Mouse (Mus musculus) CH12.LX (cell line): ENCODE measurements around the gene Rab4a. TPM values are rescaled to one million over a fixed set of nuclear protein-coding genes. Genes with fewer than 3 reads are reported as not detected.
A peak's percentile ranks its signal among the peaks of the same experiment; 100 is the strongest.

Experiments
- DNase-seq: peaks from one replicate; pipeline ENCODE4 v3.0.0-alpha.2; 2013; ENCODE audit errors: extremely low read depth
- H3K27ac ChIP-seq: 2 replicates; pipeline ENCODE4 v1.5.1; 2012; ENCODE audit warnings: low read depth, mild to moderate bottlenecking, control low read depth, moderate library complexity; ENCODE audit not compliant: insufficient read depth
- H3K27me3 ChIP-seq: replicated peaks from 2 replicates; pipeline ENCODE3; 2012; ENCODE audit warnings: inconsistent platforms
- H3K36me3 ChIP-seq, 2 experiments: replicated peaks in 1 of 2; 2 replicates each; pipeline versions ENCODE3 to v1.6.1; 2012; ENCODE audit warnings: inconsistent platforms in 1 of 2, low read length in 1 of 2, mild to moderate bottlenecking in 1 of 2, mixed read lengths in 1 of 2, moderate library complexity in 1 of 2; ENCODE audit not compliant: control insufficient read depth in 1 of 2, insufficient read depth in 1 of 2
- H3K4me1 ChIP-seq, 2 experiments: 2 replicates each; pipeline ENCODE4 v1.6.1; 2012; ENCODE audit warnings: inconsistent platforms in 1 of 2, moderate library complexity in 1 of 2; ENCODE audit not compliant: insufficient read depth in 2 of 2, control insufficient read depth in 1 of 2
- H3K4me2 ChIP-seq: 2 replicates; pipeline ENCODE4 v1.6.1; 2012; ENCODE audit warnings: low read depth, mild to moderate bottlenecking, control low read depth; ENCODE audit not compliant: poor library complexity, insufficient read depth, severe bottlenecking
- H3K4me3 ChIP-seq, 3 experiments: fragments of 150-350 bp in 1 of 3; sonication (generic) in 1 of 3; replicated peaks in 1 of 3; 2 replicates each; pipeline versions ENCODE3 to v1.5.1; 2011 to 2012; ENCODE audit warnings: low read depth in 2 of 3, low read length in 2 of 3, mild to moderate bottlenecking in 2 of 3, moderate library complexity in 2 of 3, control low read depth in 1 of 3, improper control_type of control experiment in 1 of 3, inconsistent platforms in 1 of 3, mixed read lengths in 1 of 3; ENCODE audit not compliant: poor library complexity in 1 of 3
- H3K79me2 ChIP-seq: replicated peaks from 2 replicates; pipeline ENCODE4 v1.6.1; 2012; ENCODE audit warnings: mild to moderate bottlenecking, moderate library complexity; ENCODE audit not compliant: control insufficient read depth, poor library complexity, insufficient read depth, severe bottlenecking; ENCODE audit errors: extremely low read depth
- H3K9ac ChIP-seq: 2 replicates; pipeline ENCODE4 v1.6.1; 2012; ENCODE audit warnings: low read depth, mild to moderate bottlenecking, control low read depth, moderate library complexity; ENCODE audit not compliant: insufficient read depth
- H3K9me3 ChIP-seq: replicated peaks from 2 replicates; pipeline ENCODE3; 2012; ENCODE audit warnings: low read length, inconsistent platforms, mixed read lengths
- CHD1 ChIP-seq: IDR thresholded peaks from 2 replicates; pipeline ENCODE4 v1.6.1; 2012; ENCODE audit warnings: low read depth, low read length, improper control_type of control experiment, inconsistent platforms
- ELF1 ChIP-seq: IDR thresholded peaks from 2 replicates; pipeline ENCODE4 v1.6.1; 2014; ENCODE audit warnings: low read depth, mild to moderate bottlenecking, inconsistent platforms, low read length, improper control_type of control experiment
- HCFC1 ChIP-seq: IDR thresholded peaks from 2 replicates; pipeline ENCODE4 v1.6.1; 2012; ENCODE audit warnings: low read depth, mild to moderate bottlenecking, inconsistent platforms, low read length, improper control_type of control experiment
- JUN ChIP-seq: IDR thresholded peaks from 2 replicates; pipeline ENCODE4 v1.6.1; 2011; ENCODE audit warnings: low read depth, mild to moderate bottlenecking, low read length, improper control_type of control experiment, moderate library complexity; ENCODE audit not compliant: insufficient read depth
- MAX ChIP-seq: IDR thresholded peaks from 2 replicates; pipeline ENCODE4 v1.6.1; 2011; ENCODE audit warnings: low read length, improper control_type of control experiment
- MYC ChIP-seq: IDR thresholded peaks from 2 replicates; pipeline ENCODE4 v1.6.1; 2011; ENCODE audit warnings: low read depth, mild to moderate bottlenecking, improper control_type of control experiment, low read length
- NELFE ChIP-seq: IDR thresholded peaks from 2 replicates; pipeline ENCODE4 v1.6.1; 2011; ENCODE audit warnings: low read depth, low read length, improper control_type of control experiment
- NRF1 ChIP-seq: IDR thresholded peaks from 2 replicates; pipeline ENCODE4 v1.6.1; 2014; ENCODE audit warnings: low read depth, mild to moderate bottlenecking, inconsistent platforms, low read length, improper control_type of control experiment, moderate library complexity
- SIN3A ChIP-seq: IDR thresholded peaks from 2 replicates; pipeline ENCODE4 v1.6.1; 2012; ENCODE audit warnings: low read length, improper control_type of control experiment, inconsistent platforms
- SMC3 ChIP-seq: IDR thresholded peaks from 2 replicates; pipeline ENCODE4 v1.6.1; 2011; ENCODE audit warnings: low read depth, low read length, improper control_type of control experiment
- TBP ChIP-seq: conservative IDR thresholded peaks from 2 replicates; pipeline ENCODE4 v1.6.1; 2011; ENCODE audit warnings: low read depth, low read length, improper control_type of control experiment
- UBTF ChIP-seq: IDR thresholded peaks from 2 replicates; pipeline ENCODE4 v1.6.1; 2012; ENCODE audit warnings: low read depth, mild to moderate bottlenecking, inconsistent platforms, low read length, improper control_type of control experiment, moderate library complexity
- USF1 ChIP-seq: IDR thresholded peaks from 2 replicates; pipeline ENCODE4 v1.6.1; 2014; ENCODE audit warnings: low read depth, mild to moderate bottlenecking, inconsistent platforms, low read length, improper control_type of control experiment
- ZNF384 ChIP-seq: IDR thresholded peaks from 2 replicates; pipeline ENCODE4 v1.6.1; 2012; ENCODE audit warnings: low read depth, low read length, improper control_type of control experiment, inconsistent platforms
- dilution Hi-C: fragments of 300-500 bp; cut with MboI; formaldehyde crosslinking; loops from 2 replicates; pipeline ENCODE4 v1.14.3; 2020; ENCODE audit warnings: low sequenced_read_pairs; ENCODE audit not compliant: extremely low pct_unique_long_range_greater_than_20kb, extremely low pct_ligation_motif_present
- in situ Hi-C: fragments of 300-500 bp; cut with MboI; formaldehyde crosslinking; loops from 3 replicates; pipeline ENCODE4 v1.14.3; 2019; ENCODE audit warnings: low sequenced_read_pairs, low pct_ligation_motif_present, low pct_unique_long_range_greater_than_20kb, mixed read lengths
- polyA plus RNA-seq: library from polyadenylated mRNA; unstranded; fragments of >175 nt; gene quantifications from 2 replicates; pipeline ENCODE4 v1.2.1, GENCODE M21; 2012; ENCODE audit warnings: low read depth; ENCODE audit not compliant: insufficient read length
- total RNA-seq, 2 experiments: library from RNA; depleted of rRNA; stranded (reverse); fragments of 300-350 nt in 1 of 2; fragments of >200 nt in 1 of 2; gene quantifications; 2 replicates each; pipeline ENCODE4 v1.2.3; 2012 to 2014

The Rab4a gene
- total and polyA plus RNA-seq, 3 experiments = not detected

GRCm38 (mm10) chr8:123854733-123855475 lies 49.1 kb downstream of the Rab4a start:
- no peak for DNase-seq
- Histone ChIP-seq H3K4me3 (no peak overlapping the region), H3K4me2 (no peak overlapping the region), H3K36me3 (peaks cover 0 to 15% of the 10 kb centered on the region in 2 experiments), H3K4me1 (peaks cover 2 to 28% of the 10 kb centered on the region in 2 experiments), H3K27ac (no peak overlapping the region), H3K9ac (no peak overlapping the region), H3K27me3 (peaks cover 3% of the 10 kb centered on the region)
- in situ Hi-C loops = no loop called here
- dilution Hi-C loops = no loop called here
- TF ChIP-seq UBTF = no peak
- no peak for TF ChIP-seq CHD1
- no peak for TF ChIP-seq MYC
- no peak for TF ChIP-seq HCFC1
- no peak for TF ChIP-seq JUN
- TF ChIP-seq TBP = no peak
- TF ChIP-seq, all 38 proteins: peak for 0
- H3K9me3 ChIP-seq = peaks cover 3% of the 10 kb centered on the region
- H3K79me2 ChIP-seq = peaks cover 14% of the 10 kb centered on the region

GRCm38 (mm10) chr8:123857361-123857760 lies 51.6 kb downstream of the Rab4a start:
- Histone ChIP-seq H3K9me3 (peaks cover 3% of the 10 kb centered on the region), H3K9ac (no peak overlapping the region), H3K4me2 (0 out of 2 replicates have a peak overlapping the region, but pooled peaks have one; percentile 39), H3K4me1 (peaks cover 2 to 15% of the 10 kb centered on the region in 2 experiments), H3K36me3 (peaks cover 0 to 9% of the 10 kb centered on the region in 2 experiments)
- in situ Hi-C loops = no loop called here
- no peak for DNase-seq
- TF ChIP-seq UBTF (no peak), ELF1 (no peak), NRF1 (no peak), ZNF384 (no peak), NELFE (no peak), JUN (no peak)
- TF ChIP-seq, all 38 proteins: peak for 0
- no peak overlapping the region for H3K27ac ChIP-seq
- H3K4me3 ChIP-seq = no peak overlapping the region
- peaks cover 20% of the 10 kb centered on the region for H3K27me3 ChIP-seq
- H3K79me2 ChIP-seq = peaks cover 7% of the 10 kb centered on the region
- dilution Hi-C loops = no loop called here

GRCm38 (mm10) chr8:123858574-123858940 lies 52.8 kb downstream of the Rab4a start:
- DNase-seq = no peak
- peaks cover 4% of the 10 kb centered on the region for H3K79me2 ChIP-seq
- H3K4me1 ChIP-seq = peaks cover 2 to 15% of the 10 kb centered on the region in 2 experiments
- peak overlapping the region; percentile 93 for H3K4me2 ChIP-seq
- TF ChIP-seq USF1 = no peak
- no peak for TF ChIP-seq SIN3A
- no peak for TF ChIP-seq MAX
- TF ChIP-seq SMC3 = 0 out of 2 replicates have a peak, but pooled peaks have one; percentile 5
- in situ Hi-C loops = no loop called here
- H3K36me3 ChIP-seq = peaks cover 0 to 5% of the 10 kb centered on the region in 2 experiments
- H3K27ac ChIP-seq = no peak overlapping the region; the same call in 1 of the 2 replicates
- peak overlapping the region; percentile 83 to 94 (median 85) for H3K4me3 ChIP-seq
- dilution Hi-C loops = no loop called here
- peaks cover 5% of the 10 kb centered on the region for H3K9me3 ChIP-seq
- peak overlapping the region; percentile 56 for H3K9ac ChIP-seq
- peaks cover 31% of the 10 kb centered on the region for H3K27me3 ChIP-seq
